Mouse (Mus musculus) CH12.LX (cell line): Measurements from ENCODE around the gene Tfap2a. TPM values are rescaled to one million over a fixed set of nuclear protein-coding genes. Genes with fewer than 3 reads are reported as not detected.

Experiments
- DNase-seq: peaks from one replicate; pipeline ENCODE4 v3.0.0-alpha.2; 2013; ENCODE audit errors: extremely low read depth
- H3K27ac ChIP-seq: 2 replicates; pipeline ENCODE4 v1.5.1; 2012; ENCODE audit warnings: low read depth, mild to moderate bottlenecking, control low read depth, moderate library complexity; ENCODE audit not compliant: insufficient read depth
- H3K27me3 ChIP-seq: replicated peaks from 2 replicates; pipeline ENCODE3; 2012; ENCODE audit warnings: inconsistent platforms
- H3K36me3 ChIP-seq, 2 experiments: replicated peaks in 1 of 2; 2 replicates each; pipeline versions ENCODE3 to v1.6.1; 2012; ENCODE audit warnings: inconsistent platforms in 1 of 2, low read length in 1 of 2, mild to moderate bottlenecking in 1 of 2, mixed read lengths in 1 of 2, moderate library complexity in 1 of 2; ENCODE audit not compliant: control insufficient read depth in 1 of 2, insufficient read depth in 1 of 2
- H3K4me1 ChIP-seq, 2 experiments: 2 replicates each; pipeline ENCODE4 v1.6.1; 2012; ENCODE audit warnings: inconsistent platforms in 1 of 2, moderate library complexity in 1 of 2; ENCODE audit not compliant: insufficient read depth in 2 of 2, control insufficient read depth in 1 of 2
- H3K4me2 ChIP-seq: 2 replicates; pipeline ENCODE4 v1.6.1; 2012; ENCODE audit warnings: low read depth, mild to moderate bottlenecking, control low read depth; ENCODE audit not compliant: poor library complexity, insufficient read depth, severe bottlenecking
- H3K4me3 ChIP-seq, 3 experiments: fragments of 150-350 bp in 1 of 3; sonication (generic) in 1 of 3; replicated peaks in 1 of 3; 2 replicates each; pipeline versions ENCODE3 to v1.5.1; 2011 to 2012; ENCODE audit warnings: low read depth in 2 of 3, low read length in 2 of 3, mild to moderate bottlenecking in 2 of 3, moderate library complexity in 2 of 3, control low read depth in 1 of 3, improper control_type of control experiment in 1 of 3, inconsistent platforms in 1 of 3, mixed read lengths in 1 of 3; ENCODE audit not compliant: poor library complexity in 1 of 3
- H3K79me2 ChIP-seq: replicated peaks from 2 replicates; pipeline ENCODE4 v1.6.1; 2012; ENCODE audit warnings: mild to moderate bottlenecking, moderate library complexity; ENCODE audit not compliant: control insufficient read depth, poor library complexity, insufficient read depth, severe bottlenecking; ENCODE audit errors: extremely low read depth
- H3K9ac ChIP-seq: 2 replicates; pipeline ENCODE4 v1.6.1; 2012; ENCODE audit warnings: low read depth, mild to moderate bottlenecking, control low read depth, moderate library complexity; ENCODE audit not compliant: insufficient read depth
- H3K9me3 ChIP-seq: replicated peaks from 2 replicates; pipeline ENCODE3; 2012; ENCODE audit warnings: low read length, inconsistent platforms, mixed read lengths
- CHD1 ChIP-seq: IDR thresholded peaks from 2 replicates; pipeline ENCODE4 v1.6.1; 2012; ENCODE audit warnings: low read depth, low read length, improper control_type of control experiment, inconsistent platforms
- CTCF ChIP-seq, 2 experiments: IDR thresholded peaks in 1 of 2; conservative IDR thresholded peaks in 1 of 2; 2 replicates each; pipeline ENCODE4 v1.5.1; 2011 to 2012; ENCODE audit warnings: low read depth in 2 of 2, low read length in 2 of 2, improper control_type of control experiment in 1 of 2, inconsistent platforms in 1 of 2, mild to moderate bottlenecking in 1 of 2, moderate library complexity in 1 of 2
- E2F4 ChIP-seq: IDR thresholded peaks from 2 replicates; pipeline ENCODE4 v1.6.1; 2011; ENCODE audit warnings: low read depth, low read length, improper control_type of control experiment; ENCODE audit not compliant: insufficient replicate concordance
- ELF1 ChIP-seq: IDR thresholded peaks from 2 replicates; pipeline ENCODE4 v1.6.1; 2014; ENCODE audit warnings: low read depth, mild to moderate bottlenecking, inconsistent platforms, low read length, improper control_type of control experiment
- KAT2A ChIP-seq: IDR thresholded peaks from 2 replicates; pipeline ENCODE4 v1.6.1; 2012; ENCODE audit warnings: low read length, improper control_type of control experiment, inconsistent platforms; ENCODE audit not compliant: insufficient replicate concordance
- MAZ ChIP-seq: IDR thresholded peaks from 2 replicates; pipeline ENCODE4 v1.6.1; 2012; ENCODE audit warnings: low read depth, mild to moderate bottlenecking, inconsistent platforms, low read length, improper control_type of control experiment, moderate library complexity
- MEF2A ChIP-seq: IDR thresholded peaks from 2 replicates; pipeline ENCODE4 v1.6.1; 2014; ENCODE audit warnings: low read depth, mild to moderate bottlenecking, inconsistent platforms, low read length, improper control_type of control experiment, borderline replicate concordance
- POLR2A ChIP-seq: IDR thresholded peaks from 2 replicates; pipeline ENCODE4 v1.6.1; 2011; ENCODE audit warnings: low read depth, mild to moderate bottlenecking, improper control_type of control experiment, low read length
- SIN3A ChIP-seq: IDR thresholded peaks from 2 replicates; pipeline ENCODE4 v1.6.1; 2012; ENCODE audit warnings: low read length, improper control_type of control experiment, inconsistent platforms
- SMC3 ChIP-seq: IDR thresholded peaks from 2 replicates; pipeline ENCODE4 v1.6.1; 2011; ENCODE audit warnings: low read depth, low read length, improper control_type of control experiment
- ZC3H11A ChIP-seq: IDR thresholded peaks from 2 replicates; pipeline ENCODE4 v1.6.1; 2012; ENCODE audit warnings: low read depth, mild to moderate bottlenecking, inconsistent platforms, low read length, improper control_type of control experiment
- dilution Hi-C: fragments of 300-500 bp; cut with MboI; formaldehyde crosslinking; loops from 2 replicates; pipeline ENCODE4 v1.14.3; 2020; ENCODE audit warnings: low sequenced_read_pairs; ENCODE audit not compliant: extremely low pct_unique_long_range_greater_than_20kb, extremely low pct_ligation_motif_present
- in situ Hi-C: fragments of 300-500 bp; cut with MboI; formaldehyde crosslinking; loops from 3 replicates; pipeline ENCODE4 v1.14.3; 2019; ENCODE audit warnings: low sequenced_read_pairs, low pct_ligation_motif_present, low pct_unique_long_range_greater_than_20kb, mixed read lengths
- polyA plus RNA-seq: library from polyadenylated mRNA; unstranded; fragments of >175 nt; gene quantifications from 2 replicates; pipeline ENCODE4 v1.2.1, GENCODE M21; 2012; ENCODE audit warnings: low read depth; ENCODE audit not compliant: insufficient read length
- total RNA-seq, 2 experiments: library from RNA; depleted of rRNA; stranded (reverse); fragments of 300-350 nt in 1 of 2; fragments of >200 nt in 1 of 2; gene quantifications; 2 replicates each; pipeline ENCODE4 v1.2.3; 2012 to 2014

The Tfap2a gene
- total and polyA plus RNA-seq, 3 experiments: not detected

GRCm38 (mm10) chr13:40731179-40731841, 6.9 kb downstream of the Tfap2a start:
- no peaks in the 10 kb centered on the region for H3K27me3 ChIP-seq
- no peak overlapping the region for H3K27ac ChIP-seq
- H3K9me3 ChIP-seq: peaks cover 55% of the 10 kb centered on the region
- no peaks in the 10 kb centered on the region for H3K36me3 ChIP-seq
- H3K9ac ChIP-seq: no peak overlapping the region
- in situ Hi-C loops: no loop called here
- H3K4me3 ChIP-seq: no peak overlapping the region
- TF ChIP-seq ELF1 (no peak), ZC3H11A (no peak), SIN3A (no peak), CHD1 (no peak), MEF2A (no peak), POLR2A (no peak), E2F4 (no peak), MAZ (no peak), CTCF (conservative IDR thresholded peaks at IDR 0.05 in 1 of 2, IDR thresholded peaks at IDR 0.05 in 1 of 2; ENCODE audit: low read depth in 2 of 2, low read length in 2 of 2) (no peak)
- no peak for DNase-seq
- H3K79me2 ChIP-seq: no peaks in the 10 kb centered on the region
- H3K4me2 ChIP-seq: no peak overlapping the region
- dilution Hi-C loops: no loop called here
- no peaks in the 10 kb centered on the region for H3K4me1 ChIP-seq

- Histone ChIP-seq H3K36me3 (no peaks in the 10 kb centered on the region), H3K79me2 (no peaks in the 10 kb centered on the region), H3K4me3 (no peak overlapping the region), H3K4me1 (no peaks in the 10 kb centered on the region), H3K27me3 (no peaks in the 10 kb centered on the region), H3K9me3 (peaks cover 51% of the 10 kb centered on the region), H3K4me2 (no peak overlapping the region), H3K27ac (no peak overlapping the region), H3K9ac (no peak overlapping the region)
- dilution Hi-C loops (no loop called here), in situ Hi-C loops (no loop called here)
- TF ChIP-seq MEF2A: no peak
- no peak for DNase-seq
These were observed 7.5 kb downstream of the Tfap2a start for GRCm38 (mm10) chr13:40730651-40731178.

- no peaks in the 10 kb centered on the region for H3K36me3 ChIP-seq
- no peak overlapping the region for H3K4me2 ChIP-seq
- no peak overlapping the region for H3K4me3 ChIP-seq
- H3K27ac ChIP-seq: no peak overlapping the region
- no peaks in the 10 kb centered on the region for H3K79me2 ChIP-seq
- H3K27me3 ChIP-seq: no peaks in the 10 kb centered on the region
- dilution Hi-C loops (no loop called here), in situ Hi-C loops (no loop called here)
- H3K9ac ChIP-seq: no peak overlapping the region
- TF ChIP-seq SMC3 (no peak), E2F4 (no peak), CHD1 (no peak), KAT2A (no peak), CTCF (conservative IDR thresholded peaks at IDR 0.05 in 1 of 2, IDR thresholded peaks at IDR 0.05 in 1 of 2; ENCODE audit: low read depth in 2 of 2, low read length in 2 of 2) (no peak)
- H3K4me1 ChIP-seq: no peaks in the 10 kb centered on the region
- peaks cover 50% of the 10 kb centered on the region for H3K9me3 ChIP-seq
- DNase-seq: no peak
These were observed 8.4 kb downstream of the Tfap2a start for GRCm38 (mm10) chr13:40729592-40730431.
